Mouse (Mus musculus): Measurements from ENCODE around the gene Kcnn1. TPM values are rescaled to one million over a fixed set of nuclear protein-coding genes. Genes with fewer than 3 reads are reported as not detected.
A peak's percentile ranks its signal among the peaks of the same experiment; 100 is the strongest.

The Kcnn1 gene
- polyA plus RNA-seq, 1 experiment from 2014 or later: 4.0 TPM

- no peak for DNase-seq (ENCODE audit: low spot score)
- H3K27me3 ChIP-seq (ENCODE audit: low read depth, poor library complexity, severe bottlenecking): no peaks in the 10 kb centered on the region
- H3K27ac ChIP-seq: no peak overlapping the region
- WGBS: 89% methylated on average over 5 of the region's 5 CpGs
- peaks cover 43% of the 10 kb centered on the region for H3K4me1 ChIP-seq
- H3K4me3 ChIP-seq: no peak overlapping the region
- peaks cover 19% of the 10 kb centered on the region for H3K36me3 ChIP-seq
- H3K9me3 ChIP-seq (replicated peaks): no peaks in the 10 kb centered on the region
Observed at GRCm38 (mm10) chr8:70871195-70871807, 8.2 kb upstream of the Kcnn1 start.

DNA sequence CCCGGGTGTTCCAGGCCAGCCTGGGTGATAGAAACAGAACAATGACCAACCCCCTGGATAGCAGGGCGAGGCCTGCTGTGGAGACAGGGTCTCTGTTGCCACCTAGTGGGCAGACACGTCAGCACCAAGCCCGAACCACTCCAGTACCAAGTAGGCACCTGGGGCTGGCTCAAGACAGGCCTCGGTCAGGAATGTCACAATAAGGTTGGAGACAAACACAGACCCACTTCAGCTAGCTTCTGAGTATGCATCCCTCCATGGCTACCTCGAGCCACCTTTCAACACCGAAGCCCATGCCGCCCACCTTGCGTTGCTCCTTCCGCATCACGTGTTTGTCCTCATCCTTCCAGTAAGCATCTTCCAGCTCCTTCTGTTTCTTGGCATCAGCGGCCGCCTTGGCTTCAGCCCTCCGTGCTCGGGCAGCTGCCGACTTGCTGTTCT is 6.6 kb upstream of the Kcnn1 start:
- Histone ChIP-seq H3K4me3 (peak overlapping the region; percentile 41), H3K36me3 (peaks cover 19% of the 10 kb centered on the region), H3K4me1 (peaks cover 60% of the 10 kb centered on the region), H3K9me3 (replicated peaks) (no peaks in the 10 kb centered on the region), H3K27ac (peak overlapping the region; percentile 83), H3K27me3 (ENCODE audit: low read depth, poor library complexity, severe bottlenecking) (no peaks in the 10 kb centered on the region)
- WGBS: 45% methylated on average over 16 of the region's 16 CpGs
- peak; percentile 70 for DNase-seq (ENCODE audit: low spot score)

DNA sequence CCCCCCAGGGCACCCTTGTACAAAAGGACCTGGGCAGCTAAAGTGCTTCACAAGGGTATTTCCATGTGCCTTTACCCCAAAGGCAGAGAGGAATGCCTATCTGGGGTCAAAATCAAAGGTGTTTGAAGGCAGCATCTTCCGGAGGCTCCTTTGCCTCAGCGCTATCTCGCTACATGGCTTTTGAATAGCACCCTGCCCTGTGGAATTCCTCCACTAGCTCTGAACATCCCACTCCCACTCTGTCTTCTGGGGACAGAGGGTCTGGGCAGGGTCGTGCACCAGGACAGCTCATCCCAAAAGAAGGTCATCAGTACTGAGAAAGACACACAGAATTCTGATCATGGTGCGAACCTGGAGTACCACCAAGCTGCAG is 6.1 kb upstream of the Kcnn1 start:
- DNase-seq (ENCODE audit: low spot score): no peak
- no peaks in the 10 kb centered on the region for H3K9me3 ChIP-seq (replicated peaks)
- peak overlapping the region; percentile 83 for H3K27ac ChIP-seq
- WGBS: 38% methylated on average over 5 of the region's 5 CpGs
- peak overlapping the region; percentile 41 for H3K4me3 ChIP-seq
- H3K4me1 ChIP-seq: peaks cover 64% of the 10 kb centered on the region
- peaks cover 1% of the 10 kb centered on the region; the same call in 1 of the 2 replicates for H3K27me3 ChIP-seq (ENCODE audit: low read depth, poor library complexity, severe bottlenecking)
- H3K36me3 ChIP-seq: peaks cover 19% of the 10 kb centered on the region

DNA sequence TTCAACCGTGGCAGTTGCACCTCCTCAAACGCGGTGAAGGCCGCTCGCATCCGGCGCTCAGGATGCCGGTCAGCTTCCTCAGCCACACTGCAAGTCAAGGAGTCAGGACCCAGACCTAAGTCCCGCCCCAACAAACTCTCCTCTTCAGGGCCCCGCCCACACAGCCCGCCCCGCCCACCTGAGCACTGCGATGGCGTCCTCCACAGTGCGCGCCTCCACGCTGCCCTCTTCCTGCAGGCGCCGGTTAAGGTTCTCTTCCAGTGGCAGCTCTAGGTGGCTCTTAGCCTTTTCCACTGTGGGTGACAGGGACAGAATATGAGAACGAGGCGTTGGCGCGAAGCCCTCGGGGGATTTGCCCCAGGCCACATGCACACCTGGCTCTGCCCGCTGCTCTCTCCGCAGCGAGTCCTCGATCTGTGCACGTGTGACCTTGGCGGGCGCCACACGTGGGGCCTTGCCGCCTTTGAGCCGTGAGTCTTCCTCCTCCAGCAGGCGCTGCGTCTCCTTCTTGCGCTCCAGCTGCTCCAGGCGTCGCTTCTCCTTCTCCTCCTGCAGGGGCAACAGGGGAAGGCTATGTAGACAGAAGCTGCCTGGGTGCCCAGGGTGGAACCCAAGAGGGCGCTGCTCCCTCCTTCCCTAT is 5.6 kb upstream of the Kcnn1 start:
- H3K4me3 ChIP-seq: peak overlapping the region; percentile 41
- WGBS: 15% methylated on average over 40 of the region's 40 CpGs

GRCm38 (mm10) chr8:70866566-70866965 is 3.5 kb upstream of the Kcnn1 start:
- no peak for DNase-seq (ENCODE audit: low spot score)
- Histone ChIP-seq H3K9me3 (replicated peaks) (no peaks in the 10 kb centered on the region), H3K36me3 (peaks cover 19% of the 10 kb centered on the region), H3K4me1 (peaks cover 78% of the 10 kb centered on the region), H3K4me3 (no peak overlapping the region), H3K27ac (peak overlapping the region; percentile 90), H3K27me3 (ENCODE audit: low read depth, poor library complexity, severe bottlenecking) (peaks cover 27% of the 10 kb centered on the region)
- 85% methylated on average over 7 of the region's 7 CpGs for WGBS

More for the DNA sequence above, 5.6 kb upstream of the Kcnn1 start:
- Histone ChIP-seq H3K4me1 (peaks cover 69% of the 10 kb centered on the region), H3K9me3 (replicated peaks) (no peaks in the 10 kb centered on the region), H3K36me3 (peaks cover 19% of the 10 kb centered on the region), H3K27ac (peak overlapping the region; percentile 83), H3K27me3 (ENCODE audit: low read depth, poor library complexity, severe bottlenecking) (peaks cover 6% of the 10 kb centered on the region)
- peak; percentile 81 for DNase-seq (ENCODE audit: low spot score)

DNA sequence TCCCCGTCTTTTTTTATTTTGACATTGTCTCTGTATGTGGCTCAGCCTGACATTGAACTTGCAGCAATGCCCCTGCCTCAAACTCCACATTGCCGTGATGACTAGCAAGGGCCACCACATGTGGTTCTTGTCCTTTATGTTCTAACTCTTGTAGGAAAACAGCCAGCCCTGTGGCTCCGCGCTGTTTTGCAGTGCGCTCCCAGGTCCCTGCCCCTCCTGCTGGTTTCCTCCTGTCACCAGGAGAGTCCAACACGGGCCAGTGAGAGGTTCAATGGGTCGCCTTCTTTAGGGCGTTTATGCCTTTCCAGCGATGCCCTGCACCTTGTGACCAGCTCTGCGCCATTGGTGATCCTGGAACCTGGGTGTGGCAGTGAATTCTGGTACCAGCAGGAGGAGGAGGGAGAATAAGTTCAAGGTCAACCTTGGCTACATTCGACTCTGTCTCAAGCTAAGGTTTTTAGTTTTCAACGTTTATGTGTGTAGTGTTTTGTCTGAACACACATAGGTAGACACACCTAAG is 3.0 kb upstream of the Kcnn1 start:
- H3K27me3 ChIP-seq (ENCODE audit: low read depth, poor library complexity, severe bottlenecking): peaks cover 32% of the 10 kb centered on the region
- H3K9me3 ChIP-seq (replicated peaks): no peaks in the 10 kb centered on the region
- H3K27ac ChIP-seq: peak overlapping the region; percentile 90
- WGBS: 8% methylated on average over 12 of the region's 12 CpGs
- peaks cover 17% of the 10 kb centered on the region for H3K36me3 ChIP-seq
- peaks cover 75% of the 10 kb centered on the region for H3K4me1 ChIP-seq
- no peak for DNase-seq (ENCODE audit: low spot score)
- peak overlapping the region; percentile 57 for H3K4me3 ChIP-seq

DNA sequence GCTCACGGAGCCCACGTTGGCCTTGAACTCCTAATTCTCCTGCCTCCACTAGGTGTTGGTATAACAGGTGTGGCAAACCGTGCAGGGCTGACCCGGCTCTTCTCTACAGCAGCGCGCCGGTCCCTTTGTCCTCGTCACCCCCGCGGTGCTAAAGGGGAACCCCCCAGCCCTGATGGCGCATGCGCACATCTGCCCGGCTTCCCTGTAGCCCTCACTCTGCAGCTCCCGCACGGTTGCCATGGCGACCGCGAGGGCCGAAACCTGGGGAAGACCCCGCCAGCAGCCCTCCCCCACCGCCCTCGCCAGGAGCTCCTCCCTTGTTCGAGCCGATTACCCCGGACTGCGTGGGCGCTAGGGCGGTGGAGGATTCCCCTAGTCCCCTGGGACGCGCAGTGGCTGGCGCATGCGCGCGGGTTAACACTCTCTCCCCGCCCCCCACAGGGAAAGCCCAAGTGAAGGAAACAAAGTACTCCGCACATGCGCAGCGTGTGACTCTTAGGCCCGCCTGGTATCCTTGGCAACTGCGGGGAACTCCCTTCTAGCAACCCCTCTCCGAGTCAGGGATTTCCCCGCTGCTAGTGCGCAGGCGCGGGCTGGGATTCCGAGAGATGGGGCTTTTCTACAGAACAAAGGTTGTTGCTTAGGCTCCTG is 2.4 kb upstream of the Kcnn1 start:
- WGBS: under 1% methylated on average over 46 of the region's 46 CpGs
- peaks cover 75% of the 10 kb centered on the region for H3K4me1 ChIP-seq
- peak; percentile 100 for DNase-seq (ENCODE audit: low spot score)

GRCm38 (mm10) chr8:70864712-70865221 is 1.7 kb upstream of the Kcnn1 start:
- peak; percentile 74 for DNase-seq (ENCODE audit: low spot score)
- peaks cover 16% of the 10 kb centered on the region for H3K36me3 ChIP-seq
- H3K9me3 ChIP-seq (replicated peaks): no peaks in the 10 kb centered on the region
- 2% methylated on average over 24 of the region's 24 CpGs for WGBS
- H3K4me3 ChIP-seq: peak overlapping the region; percentile 57
- peaks cover 72% of the 10 kb centered on the region for H3K4me1 ChIP-seq
- H3K27me3 ChIP-seq (ENCODE audit: low read depth, poor library complexity, severe bottlenecking): peaks cover 38% of the 10 kb centered on the region
- H3K27ac ChIP-seq: peak overlapping the region; percentile 90

More for the DNA sequence above, 2.4 kb upstream of the Kcnn1 start:
- H3K27me3 ChIP-seq (ENCODE audit: low read depth, poor library complexity, severe bottlenecking): peaks cover 38% of the 10 kb centered on the region
- peaks cover 16% of the 10 kb centered on the region for H3K36me3 ChIP-seq
- peak overlapping the region; percentile 57 for H3K4me3 ChIP-seq
- H3K27ac ChIP-seq: peak overlapping the region; percentile 90
- no peaks in the 10 kb centered on the region for H3K9me3 ChIP-seq (replicated peaks)

- Histone ChIP-seq H3K4me1 (peaks cover 66% of the 10 kb centered on the region), H3K4me3 (peak overlapping the region; percentile 57), H3K27me3 (ENCODE audit: low read depth, poor library complexity, severe bottlenecking) (peaks cover 38% of the 10 kb centered on the region), H3K27ac (peak overlapping the region; percentile 90), H3K9me3 (replicated peaks) (no peaks in the 10 kb centered on the region), H3K36me3 (peaks cover 16% of the 10 kb centered on the region)
- DNase-seq (ENCODE audit: low spot score): peak; percentile 57
- 1% methylated on average over 46 of the region's 46 CpGs for WGBS
Observed at GRCm38 (mm10) chr8:70863956-70864711, 1.1 kb upstream of the Kcnn1 start.

DNA sequence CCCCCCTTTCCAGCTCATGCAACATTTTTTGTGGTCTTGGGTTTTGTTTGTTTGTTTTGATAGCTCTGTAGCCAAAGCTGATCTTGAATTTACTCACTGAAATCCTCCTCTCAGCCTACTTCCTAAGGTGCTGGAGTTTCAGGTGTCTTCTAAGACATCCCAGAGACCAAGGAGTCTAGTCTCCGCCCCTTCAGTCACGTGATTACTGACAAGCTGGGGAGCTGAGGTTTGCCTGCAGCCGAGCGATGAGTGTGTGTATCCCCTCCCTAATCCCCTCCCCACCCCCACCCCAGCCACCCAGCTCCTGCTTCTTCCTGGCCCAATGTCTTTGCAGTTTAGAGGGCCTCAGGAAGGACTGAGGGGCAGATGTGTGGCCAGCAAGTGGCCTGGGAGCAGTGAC is 5.5 kb downstream of the Kcnn1 start:
- Histone ChIP-seq H3K27me3 (ENCODE audit: low read depth, poor library complexity, severe bottlenecking) (peaks cover 50% of the 10 kb centered on the region), H3K36me3 (no peaks in the 10 kb centered on the region), H3K27ac (peak overlapping the region; percentile 22), H3K4me1 (peaks cover 40% of the 10 kb centered on the region), H3K4me3 (peak overlapping the region; percentile 64; the same call in 1 of the 2 replicates), H3K9me3 (replicated peaks) (no peaks in the 10 kb centered on the region)
- DNase-seq (ENCODE audit: low spot score): no peak
- 10% methylated on average over 4 of the region's 4 CpGs for WGBS

- Histone ChIP-seq H3K36me3 (no peaks in the 10 kb centered on the region), H3K4me3 (peak overlapping the region; percentile 64), H3K27ac (peak overlapping the region; percentile 82), H3K9me3 (replicated peaks) (no peaks in the 10 kb centered on the region), H3K4me1 (peaks cover 42% of the 10 kb centered on the region), H3K27me3 (ENCODE audit: low read depth, poor library complexity, severe bottlenecking) (peaks cover 46% of the 10 kb centered on the region)
- 7% methylated on average over 33 of the region's 33 CpGs for WGBS
- peak; percentile 82 for DNase-seq (ENCODE audit: low spot score)
Observed at GRCm38 (mm10) chr8:70856541-70857197, 6.4 kb downstream of the Kcnn1 start.

GRCm38 (mm10) chr8:70856028-70856427 is 7.0 kb downstream of the Kcnn1 start:
- DNase-seq (ENCODE audit: low spot score): no peak
- no peak overlapping the region for H3K4me3 ChIP-seq
- peaks cover 40% of the 10 kb centered on the region for H3K27me3 ChIP-seq (ENCODE audit: low read depth, poor library complexity, severe bottlenecking)
- no peaks in the 10 kb centered on the region for H3K36me3 ChIP-seq
- 67% methylated on average over 5 of the region's 5 CpGs for WGBS
- H3K4me1 ChIP-seq: peaks cover 45% of the 10 kb centered on the region
- H3K27ac ChIP-seq: no peak overlapping the region
- H3K9me3 ChIP-seq (replicated peaks): no peaks in the 10 kb centered on the region
